ENCODE assay signal across 7 mouse cellular contexts in genomic region chr5:9165151-9165550, GRCm38 (mm10). TPM values are rescaled to one million over a fixed set of nuclear protein-coding genes. Genes with fewer than 3 reads are reported as not detected.
A peak's percentile ranks its signal among the peaks of the same experiment; 100 is the strongest.
DNase-seq lines count a peak whose midpoint lies in the region; TF ChIP-seq lines count a peak whose summit lies in the region.
"Not testable (repeated sequence)": the region's sequence is repeated elsewhere in the genome, so short reads cannot be mapped to it uniquely, and the experiment has no call there.

No protein-coding gene starts in this region.

- not testable (repeated sequence) for H3K27me3 ChIP-seq in heart, adult 2 months (ENCODE audit: control insufficient read depth, insufficient read depth, low read length)

- TF ChIP-seq CTCF in heart, adult 2 months (IDR thresholded peaks at IDR 0.05): not testable (repeated sequence)

- not testable (repeated sequence) for H3K4me1 ChIP-seq in heart, adult 2 months (ENCODE audit: control insufficient read depth, insufficient read depth, low read length)

- not testable (repeated sequence) for H3K4me3 ChIP-seq in heart, adult 2 months

- peak; percentile 21 for DNase-seq in ES-CJ7 (ENCODE audit: low read depth, low spot score)
- peak; percentile 64 for DNase-seq in R1 (ENCODE audit: low read depth, low spot score)
- peak; percentile 57 for DNase-seq in ZHBTc4 (ENCODE audit: low read depth, low spot score)
- DNase-seq in heart, adult 11 months: peak; percentile 90
- peak in 1 of 2 experiments; percentile 4 for DNase-seq in heart, adult 2 months
- DNase-seq in heart, adult 8-10 months (ENCODE audit: low spot score): peak; percentile 22
- peak; percentile 5 to 21 for DNase-seq in heart, adult 9 months (ENCODE audit: low spot score in 2 of 2)

- not testable (repeated sequence) for TF ChIP-seq POLR2A in heart, adult 2 months (IDR thresholded peaks at IDR 0.05; ENCODE audit: insufficient read depth, low read depth, low read length)

- intact Hi-C loops in heart, adult 2 months (cut with DNase I): not testable (repeated sequence)

- not testable (repeated sequence) for H3K79me2 ChIP-seq in heart, adult 2 months (replicated peaks; ENCODE audit: control insufficient read depth, insufficient read depth, low read length)

- 73% methylated on average over 10 of the region's 10 CpGs for WGBS in heart, adult 2 months

- peak overlapping the region; percentile 53 for H3K27ac ChIP-seq in heart, adult 2 months

- not testable (repeated sequence) for TF ChIP-seq EP300 in heart, adult 2 months (IDR thresholded peaks at IDR 0.05; ENCODE audit: insufficient read depth, low read depth, low read length)

- not testable (repeated sequence) for H3K36me3 ChIP-seq in heart, adult 2 months (ENCODE audit: control insufficient read depth, insufficient read depth, low read length)

- H3K9ac ChIP-seq in heart, adult 2 months (ENCODE audit: low read depth, low read length): not testable (repeated sequence)

RNA-seq across cellular contexts. Expression of gene Dmtf1, which starts 3.6 kb away (rescaled TPM):
- total RNA-seq in heart, adult 2 months (2021): 10 to 100 TPM; 10.5 to 13.6 TPM
- 8.6 and 17.5 TPM in 2 replicates for polyA plus RNA-seq in heart, adult 2 months (2012; rRNA removed)
- total RNA-seq in heart, adult 8-10 months (2022): 10 to 100 TPM; 10.7 to 13.0 (median 11.3) TPM
